Mouse (Mus musculus): Measurements from ENCODE around the gene Cers2. TPM values are rescaled to one million over a fixed set of nuclear protein-coding genes. Genes with fewer than 3 reads are reported as not detected.

The Cers2 gene
- total RNA-seq, 2 experiments from 2014 or later, result 14.7 to 22.1 TPM

Other genes starting within 250 kb of the Cers2 start
- 10 to 100 TPM; 21.7 to 31.8 TPM for gene Pip5k1a, start 207.9 kb upstream of the Cers2 start, total RNA-seq (2021)
- gene Vps72, start 203.8 kb upstream of the Cers2 start, total RNA-seq (2021), result 10 to 100 TPM; 64.3 to 85.5 TPM
- 100 to 1,000 TPM; 663 to 722 TPM for gene Tmod4, start 190.3 kb upstream of the Cers2 start, total RNA-seq (2021)
- gene Scnm1, start 180.8 kb upstream of the Cers2 start, total RNA-seq (2021), result 10 to 100 TPM; 34.6 to 46.5 TPM
- gene Lysmd1, start 180.7 kb upstream of the Cers2 start, total RNA-seq (2021), result 1 to 10 TPM; 6.3 to 6.6 TPM
- under 1 TPM; 0.27 to 0.55 TPM for gene Tnfaip8l2, start 172.4 kb upstream of the Cers2 start, total RNA-seq (2021)
- gene Sema6c, start 154.3 kb upstream of the Cers2 start, total RNA-seq (2021), result 100 to 1,000 TPM in 1 of 2 experiments, 10 to 100 TPM in 1; 75.9 to 111 TPM
- gene Gabpb2, start 96.9 kb upstream of the Cers2 start, total RNA-seq (2021), result 10 to 100 TPM in 1 of 2 experiments, 1 to 10 TPM in 1; 7.1 to 10.0 TPM
- gene Cdc42se1, start 86.1 kb upstream of the Cers2 start, total RNA-seq (2021), result 10 to 100 TPM; 12.4 to 17.1 TPM
- gene Mllt11, start 82.6 kb upstream of the Cers2 start, total RNA-seq (2021), result 10 to 100 TPM; 69.8 to 83.1 TPM
- not detected for gene Gm128, start 73.2 kb upstream of the Cers2 start, total RNA-seq (2021)
- not detected for gene Bnipl, start 63.6 kb upstream of the Cers2 start, total RNA-seq (2021)
- gene Mindy1, start 33.4 kb upstream of the Cers2 start, total RNA-seq (2021), result 10 to 100 TPM; 29.7 to 30.6 TPM
- 10 to 100 TPM; 51.3 to 56.0 TPM for gene Prune1, start 32.7 kb upstream of the Cers2 start, total RNA-seq (2021)
- under 1 TPM in 1 of 2 experiments, not detected in 1; 0.17 TPM for gene Anxa9, start 7.6 kb upstream of the Cers2 start, total RNA-seq (2021)
- gene Setdb1, start 42.4 kb downstream of the Cers2 start, total RNA-seq (2021), result 10 to 100 TPM in 1 of 2 experiments, 1 to 10 TPM in 1; 8.9 to 10.8 TPM
- under 1 TPM; 0.32 to 0.33 TPM for gene 4930558C23Rik, start 88.0 kb downstream of the Cers2 start, total RNA-seq (2021)
- gene Arnt, start 119.6 kb downstream of the Cers2 start, total RNA-seq (2021), result 10 to 100 TPM; 41.3 to 46.5 TPM
- gene Ctsk, start 184.5 kb downstream of the Cers2 start, total RNA-seq (2021), result 1 to 10 TPM; 3.2 to 4.6 TPM
- 1 to 10 TPM; 2.2 to 4.0 TPM for gene Ctss, start 212.0 kb downstream of the Cers2 start, total RNA-seq (2021)
- gene Hormad1, start 244.9 kb downstream of the Cers2 start, total RNA-seq (2021), result not detected